Mouse (Mus musculus) bone marrow macrophage, adult 2 months (primary cell): ENCODE data around the gene Zfp239. TPM values are rescaled to one million over a fixed set of nuclear protein-coding genes. Genes with fewer than 3 reads are reported as not detected.

ENCODE experiments used
- H3K27ac ChIP-seq: 2 replicates; pipeline ENCODE4 v1.5.1; 2012; ENCODE audit warnings: low read depth, low read length; ENCODE audit not compliant: insufficient read depth
- H3K4me1 ChIP-seq: 2 replicates; pipeline ENCODE4 v1.6.1; 2012; ENCODE audit warnings: low read length; ENCODE audit not compliant: control insufficient read depth, insufficient read depth
- H3K4me3 ChIP-seq: 2 replicates; pipeline ENCODE4 v1.5.1; 2012; ENCODE audit warnings: mild to moderate bottlenecking, low read length, moderate library complexity; ENCODE audit not compliant: insufficient read depth
- CTCF ChIP-seq: IDR thresholded peaks from 2 replicates; pipeline ENCODE4 v1.5.1; 2012; ENCODE audit warnings: low read depth, mild to moderate bottlenecking, low read length, moderate library complexity
- POLR2A ChIP-seq: IDR thresholded peaks from 2 replicates; pipeline ENCODE4 v1.6.1; 2012; ENCODE audit warnings: mild to moderate bottlenecking, low read depth, low read length, borderline replicate concordance
- polyA plus RNA-seq: library from polyadenylated mRNA; stranded (reverse); fragments of >200 nt; gene quantifications from 2 replicates; pipeline ENCODE4 v1.2.4, GENCODE M21; 2012; ENCODE audit not compliant: missing spikeins, insufficient read depth, insufficient read length

Gene Zfp239
- polyA plus RNA-seq, 1 experiment: 0.62 TPM

GRCm38 (mm10) chr6:117906015-117906531, 44.2 kb downstream of the Zfp239 start:
- peak overlapping the region; percentile 86 for H3K27ac ChIP-seq
- peaks cover 15% of the 10 kb centered on the region for H3K4me1 ChIP-seq
- peak overlapping the region; percentile 94 for H3K4me3 ChIP-seq
- TF ChIP-seq POLR2A: no peak
- TF ChIP-seq CTCF: no peak

GRCm38 (mm10) chr6:117906590-117907271, 44.8 kb downstream of the Zfp239 start:
- TF ChIP-seq CTCF: no peak
- TF ChIP-seq POLR2A: no peak
- Histone ChIP-seq H3K4me1 (peaks cover 15% of the 10 kb centered on the region), H3K27ac (peak overlapping the region; percentile 89), H3K4me3 (peak overlapping the region; percentile 92)

- TF ChIP-seq CTCF: no peak
- peaks cover 17% of the 10 kb centered on the region for H3K4me1 ChIP-seq
- H3K4me3 ChIP-seq: peak overlapping the region; percentile 92
- H3K27ac ChIP-seq: peak overlapping the region; percentile 89
Observed at GRCm38 (mm10) chr6:117907301-117907978, 45.5 kb downstream of the Zfp239 start.

GRCm38 (mm10) chr6:117907979-117908355, 46.1 kb downstream of the Zfp239 start:
- TF ChIP-seq CTCF: no peak
- no peak for TF ChIP-seq POLR2A
- H3K4me3 ChIP-seq: peak overlapping the region; percentile 92
- H3K4me1 ChIP-seq: peaks cover 19% of the 10 kb centered on the region
- H3K27ac ChIP-seq: peak overlapping the region; percentile 66

- Histone ChIP-seq H3K4me3 (peak overlapping the region; percentile 92), H3K27ac (peak overlapping the region; percentile 66), H3K4me1 (peaks cover 23% of the 10 kb centered on the region)
- TF ChIP-seq CTCF (no peak), POLR2A (no peak)
Observed at GRCm38 (mm10) chr6:117908424-117908900, 46.6 kb downstream of the Zfp239 start.

- Histone ChIP-seq H3K27ac (no peak overlapping the region), H3K4me1 (peaks cover 23% of the 10 kb centered on the region), H3K4me3 (peak overlapping the region; percentile 92)
- TF ChIP-seq CTCF: no peak
Observed at GRCm38 (mm10) chr6:117910120-117910661, 48.3 kb downstream of the Zfp239 start.

GRCm38 (mm10) chr6:117914541-117914940, 52.6 kb downstream of the Zfp239 start:
- no peak overlapping the region for H3K4me3 ChIP-seq
- no peak overlapping the region for H3K27ac ChIP-seq
- TF ChIP-seq POLR2A (no peak), CTCF (no peak)
- H3K4me1 ChIP-seq: peaks cover 24% of the 10 kb centered on the region

GRCm38 (mm10) chr6:117916205-117916736, 54.4 kb downstream of the Zfp239 start:
- peak overlapping the region; percentile 94 for H3K4me3 ChIP-seq
- H3K4me1 ChIP-seq: peaks cover 21% of the 10 kb centered on the region
- TF ChIP-seq POLR2A (no peak), CTCF (no peak)
- H3K27ac ChIP-seq: peak overlapping the region; percentile 100

- Histone ChIP-seq H3K4me1 (peaks cover 20% of the 10 kb centered on the region), H3K27ac (peak overlapping the region; percentile 100), H3K4me3 (peak overlapping the region; percentile 94)
- TF ChIP-seq CTCF (no peak), POLR2A (no peak)
Observed at GRCm38 (mm10) chr6:117916737-117917426, 55.0 kb downstream of the Zfp239 start.
